Mouse (Mus musculus) lung, embryonic 14.5 days (tissue): Measurements from ENCODE around the gene Slc38a2. TPM values are rescaled to one million over a fixed set of nuclear protein-coding genes. Genes with fewer than 3 reads are reported as not detected.

Source experiments
- ATAC-seq: fragments of 200-750 bp; cut with Nextera tagmentation; 2 replicates; pipeline ENCODE4 v1.8.0; 2017; ENCODE audit warnings: mild to moderate bottlenecking, moderate TSS enrichment, moderate library complexity; ENCODE audit not compliant: insufficient read depth
- DNase-seq: peaks from one replicate; pipeline ENCODE4 v3.0.0-alpha.2; 2015
- H3K27ac ChIP-seq: fragments of 300-500 bp; sonication (generic); 2 replicates; pipeline ENCODE4 v1.5.1; 2014; ENCODE audit warnings: low read depth, mild to moderate bottlenecking, moderate library complexity
- H3K27me3 ChIP-seq: fragments of 300-500 bp; sonication (generic); 2 replicates; pipeline ENCODE4 v1.6.1; 2014; ENCODE audit warnings: low read length, control low read depth; ENCODE audit not compliant: insufficient read depth
- H3K36me3 ChIP-seq: fragments of 300-500 bp; sonication (generic); 2 replicates; pipeline ENCODE4 v1.6.1; 2014; ENCODE audit warnings: control low read depth; ENCODE audit not compliant: insufficient read depth
- H3K4me1 ChIP-seq: fragments of 300-500 bp; sonication (generic); 2 replicates; pipeline ENCODE4 v1.6.1; 2014; ENCODE audit warnings: antibody characterized with exemption, control low read depth; ENCODE audit not compliant: insufficient read depth
- H3K4me2 ChIP-seq: fragments of 300-500 bp; sonication (generic); 2 replicates; pipeline ENCODE4 v1.6.1; 2014; ENCODE audit warnings: mild to moderate bottlenecking
- H3K4me3 ChIP-seq: fragments of 300-500 bp; sonication (generic); 2 replicates; pipeline ENCODE4 v1.5.1; 2014; ENCODE audit warnings: low read depth, low read length
- H3K9ac ChIP-seq: fragments of 300-500 bp; sonication (generic); 2 replicates; pipeline ENCODE4 v1.6.1; 2014
- H3K9me3 ChIP-seq: fragments of 300-500 bp; sonication (generic); 2 replicates; pipeline ENCODE4 v1.6.1; 2016; ENCODE audit warnings: low read depth, low read length, control low read depth
- CTCF ChIP-seq: IDR thresholded peaks from 2 replicates; pipeline ENCODE4 v1.5.1; 2016; ENCODE audit warnings: antibody characterized with exemption, low read depth
- WGBS: fragments of 180-500 bp; shearing (Covaris S2); extraction: QIAGEN DNeasy Blood & Tissue Kit; methylation state at CpG from one replicate; pipeline ENCODE4 v1.1.7; 2014; 5-methylcytosine and 5-hydroxymethylcytosine counted together
- polyA plus RNA-seq: library from polyadenylated mRNA; unstranded; fragments of >200 nt; fragmentation: Nextera tagmentation; extraction: Ambion mirVana; gene quantifications from 2 replicates; pipeline ENCODE4 v1.2.1, GENCODE M21; 2014

Slc38a2 gene
- polyA plus RNA-seq, 1 experiment from 2014 or later, result 182 TPM

- H3K27me3 ChIP-seq, result no peaks in the 10 kb centered on the region
- no peaks in the 10 kb centered on the region for H3K9me3 ChIP-seq
- no peak overlapping the region; the same call in 1 of the 2 replicates for H3K4me2 ChIP-seq
- ATAC-seq (peak; percentile 87), DNase-seq (peak; percentile 95)
- no peak overlapping the region for H3K27ac ChIP-seq
- H3K4me1 ChIP-seq, result no peaks in the 10 kb centered on the region
- H3K36me3 ChIP-seq, result no peaks in the 10 kb centered on the region
- H3K4me3 ChIP-seq, result no peak overlapping the region
- no peak overlapping the region for H3K9ac ChIP-seq
- TF ChIP-seq CTCF, result peak; percentile 88
- 8% methylated on average over 3 of the region's 3 CpGs for WGBS
Measured at GRCm38 (mm10) chr15:96665889-96666288, 33.6 kb downstream of the Slc38a2 start.

GRCm38 (mm10) chr15:96660590-96661141, 38.9 kb downstream of the Slc38a2 start:
- DNase-seq (no peak), ATAC-seq (no peak)
- H3K27me3 ChIP-seq, result no peaks in the 10 kb centered on the region
- no peak overlapping the region for H3K9ac ChIP-seq
- no peak overlapping the region for H3K4me2 ChIP-seq
- no peaks in the 10 kb centered on the region for H3K9me3 ChIP-seq
- no peaks in the 10 kb centered on the region for H3K4me1 ChIP-seq
- TF ChIP-seq CTCF, result no peak
- H3K27ac ChIP-seq, result no peak overlapping the region
- H3K36me3 ChIP-seq, result no peaks in the 10 kb centered on the region
- 39% methylated on average over 13 of the region's 13 CpGs for WGBS
- no peak overlapping the region for H3K4me3 ChIP-seq

- no peaks in the 10 kb centered on the region for H3K9me3 ChIP-seq
- no peak overlapping the region for H3K4me3 ChIP-seq
- DNase-seq (no peak), ATAC-seq (0 out of 2 replicates have a peak, but pooled peaks have one; percentile 4)
- no peak for TF ChIP-seq CTCF
- 44% methylated on average over 14 of the region's 14 CpGs for WGBS
- H3K27ac ChIP-seq, result no peak overlapping the region
- no peaks in the 10 kb centered on the region for H3K4me1 ChIP-seq
- no peaks in the 10 kb centered on the region for H3K36me3 ChIP-seq
- no peak overlapping the region for H3K9ac ChIP-seq
- 0 out of 2 replicates have a peak overlapping the region, but pooled peaks have one; percentile 5 for H3K4me2 ChIP-seq
- no peaks in the 10 kb centered on the region for H3K27me3 ChIP-seq
Measured at GRCm38 (mm10) chr15:96658275-96658602, 41.3 kb downstream of the Slc38a2 start.

GRCm38 (mm10) chr15:96657576-96658274, 41.8 kb downstream of the Slc38a2 start:
- H3K36me3 ChIP-seq, result no peaks in the 10 kb centered on the region
- H3K4me2 ChIP-seq, result 0 out of 2 replicates have a peak overlapping the region, but pooled peaks have one; percentile 5
- ATAC-seq, result peak; percentile 38; the same call in 1 of the 2 replicates
- no peak overlapping the region for H3K4me3 ChIP-seq
- H3K4me1 ChIP-seq, result no peaks in the 10 kb centered on the region
- peak; percentile 52 for DNase-seq
- H3K9me3 ChIP-seq, result no peaks in the 10 kb centered on the region
- no peak for TF ChIP-seq CTCF
- no peak overlapping the region for H3K27ac ChIP-seq
- no peak overlapping the region for H3K9ac ChIP-seq
- 46% methylated on average over 17 of the region's 17 CpGs for WGBS
- H3K27me3 ChIP-seq, result no peaks in the 10 kb centered on the region

- peak overlapping the region; percentile 37; the same call in 1 of the 2 replicates for H3K27ac ChIP-seq
- no peaks in the 10 kb centered on the region for H3K9me3 ChIP-seq
- 73% methylated on average over 14 of the region's 14 CpGs for WGBS
- no peaks in the 10 kb centered on the region for H3K36me3 ChIP-seq
- H3K4me2 ChIP-seq, result no peak overlapping the region
- ATAC-seq (no peak), DNase-seq (no peak)
- no peaks in the 10 kb centered on the region for H3K4me1 ChIP-seq
- no peak overlapping the region for H3K9ac ChIP-seq
- H3K4me3 ChIP-seq, result no peak overlapping the region
- no peaks in the 10 kb centered on the region for H3K27me3 ChIP-seq
- no peak for TF ChIP-seq CTCF
Measured at GRCm38 (mm10) chr15:96655514-96655913, 44.0 kb downstream of the Slc38a2 start.

GRCm38 (mm10) chr15:96654714-96655113, 44.8 kb downstream of the Slc38a2 start:
- Histone ChIP-seq H3K9ac (no peak overlapping the region), H3K4me3 (no peak overlapping the region), H3K4me1 (no peaks in the 10 kb centered on the region), H3K27me3 (no peaks in the 10 kb centered on the region), H3K9me3 (no peaks in the 10 kb centered on the region), H3K36me3 (no peaks in the 10 kb centered on the region), H3K27ac (no peak overlapping the region), H3K4me2 (no peak overlapping the region)
- ATAC-seq, result no peak
- peak; percentile 32 for DNase-seq
- 51% methylated on average over 8 of the region's 8 CpGs for WGBS
- TF ChIP-seq CTCF, result no peak

- H3K4me2 ChIP-seq, result no peak overlapping the region
- no peak overlapping the region for H3K9ac ChIP-seq
- 94% methylated on average over 16 of the region's 16 CpGs for WGBS
- DNase-seq (no peak), ATAC-seq (no peak)
- no peaks in the 10 kb centered on the region for H3K36me3 ChIP-seq
- no peaks in the 10 kb centered on the region for H3K27me3 ChIP-seq
- H3K9me3 ChIP-seq, result no peaks in the 10 kb centered on the region
- no peak for TF ChIP-seq CTCF
- no peak overlapping the region for H3K27ac ChIP-seq
- no peak overlapping the region for H3K4me3 ChIP-seq
- H3K4me1 ChIP-seq, result no peaks in the 10 kb centered on the region
Measured at GRCm38 (mm10) chr15:96653011-96653410, 46.5 kb downstream of the Slc38a2 start.
